7 mouse cellular contexts compared by ENCODE assay signal in genomic region chr12:29855007-29855406, GRCm38 (mm10).
A peak's percentile ranks its signal among the peaks of the same experiment; 100 is the strongest.
DNase-seq lines count a peak whose midpoint lies in the region; ATAC-seq and TF ChIP-seq lines count a peak whose summit lies in the region.

No protein-coding gene starts in this region.

- DNase-seq in spleen, postnatal 4 days (ENCODE audit: low spot score in 2 of 2), result peak; percentile 15 to 64
- DNase-seq in spleen, adult 18-20 months, result no peak
- DNase-seq in adrenal gland, adult 2 months, result peak; percentile 60
- DNase-seq in embryo, embryonic 9.5 days (ENCODE audit: extremely low spot score), result peak; percentile 49
- peak; percentile 14 for DNase-seq in lung, adult 2 months
- peak; percentile 79 for DNase-seq in right cerebral cortex, postnatal 4 days

- H3K4me3 ChIP-seq in lung, adult 2 months (replicated peaks; ENCODE audit: extremely low read depth, low read depth, low read length), result no peak overlapping the region

- ATAC-seq in hematopoietic stem cell, adult 5-6 weeks (replicated peaks in 1 of 2; ENCODE audit: insufficient read depth in 1 of 2, low FRiP score in 2 of 2, low TSS enrichment in 1 of 2, low read depth in 1 of 2, poor library complexity in 2 of 2, severe bottlenecking in 2 of 2), result peak; percentile 36 to 56; a peak in 1 of 4 replicates

- no peaks in the 10 kb centered on the region for H3K4me1 ChIP-seq in lung, adult 2 months (ENCODE audit: control insufficient read depth, insufficient read depth, low read length)

- peak; percentile 52; the same call in 1 of the 2 replicates for TF ChIP-seq CTCF in lung, adult 2 months (IDR thresholded peaks at IDR 0.05; ENCODE audit: insufficient read depth, low read length)

- 22% methylated on average over 5 of the region's 5 CpGs for WGBS in lung, adult 2 months

- TF ChIP-seq POLR2A in lung, adult 2 months (IDR thresholded peaks at IDR 0.05; ENCODE audit: borderline replicate concordance, extremely low read depth, low read depth, low read length), result no peak

Comparison
In these comparisons a context has a peak if more than half of its experiments do, and no peak if none do; other contexts are left out.
1. DNase-seq: peak in spleen, postnatal 4 days (2 of 2), adrenal gland, adult 2 months (single experiment), embryo, embryonic 9.5 days (single experiment), lung, adult 2 months (single experiment) and right cerebral cortex, postnatal 4 days (single experiment); none in spleen, adult 18-20 months (0 of 2).